In the genomic region with DNA sequence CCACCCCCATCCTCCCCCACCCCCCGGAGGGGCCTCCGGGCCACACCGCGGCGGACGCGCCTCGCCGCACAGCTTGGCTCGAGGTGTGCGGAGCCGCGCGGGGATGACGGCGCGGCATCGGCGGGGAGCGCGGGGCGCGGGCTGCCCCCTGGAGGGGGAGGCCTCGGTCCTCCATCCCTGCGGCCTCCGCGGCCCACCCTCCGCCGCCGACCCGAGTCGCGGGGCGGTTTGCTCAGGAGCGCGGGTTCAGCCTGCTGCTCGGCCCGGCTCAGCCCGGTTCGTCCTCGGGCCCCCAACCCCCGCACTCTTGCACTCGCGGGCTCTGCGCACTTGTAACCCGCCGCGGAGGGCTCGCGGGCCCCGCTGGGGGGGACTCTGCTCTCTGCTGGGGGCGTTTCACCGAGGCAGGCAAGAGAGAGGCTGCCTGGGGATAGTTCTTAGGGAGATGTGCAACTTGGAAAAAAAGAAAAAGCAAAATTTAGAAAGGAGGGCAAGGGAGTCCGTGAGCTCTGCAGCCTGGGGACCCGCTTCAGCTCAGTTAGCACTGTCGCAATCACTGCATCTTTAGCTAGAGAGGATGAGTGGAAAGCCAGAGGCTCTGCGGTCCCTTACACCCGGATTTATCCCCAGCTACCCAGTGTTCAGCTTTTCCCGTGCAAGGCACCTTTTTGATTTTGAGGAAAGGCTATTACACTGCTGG, we compare ENCODE assay signal across 8 mouse cellular contexts. TPM values are rescaled to one million over a fixed set of nuclear protein-coding genes. Genes with fewer than 3 reads are reported as not detected.
A peak's percentile ranks its signal among the peaks of the same experiment; 100 is the strongest.
DNase-seq lines count a peak whose midpoint lies in the region; ATAC-seq lines count a peak whose summit lies in the region.

No protein-coding gene starts in this region.

- no peak overlapping the region for H3K27ac ChIP-seq in kidney, embryonic 16.5 days (ENCODE audit: low read length)
- H3K27ac ChIP-seq in forebrain, embryonic 11.5 days (ENCODE audit: low read depth, low read length), result no peak overlapping the region
- H3K27ac ChIP-seq in limb, embryonic 11.5 days (replicated peaks; ENCODE audit: low read depth, low read length), result no peak overlapping the region

- peak overlapping the region; percentile 54 for H3K4me3 ChIP-seq in kidney, embryonic 16.5 days (ENCODE audit: low read length)
- peak overlapping the region; percentile 52 for H3K4me3 ChIP-seq in forebrain, embryonic 11.5 days (ENCODE audit: low read depth, low read length)
- peak overlapping the region; percentile 43 for H3K4me3 ChIP-seq in limb, embryonic 11.5 days (ENCODE audit: low read depth, low read length)

- peaks cover 17% of the 10 kb centered on the region for H3K9me3 ChIP-seq in kidney, embryonic 16.5 days (ENCODE audit: low read length)
- peaks cover 2% of the 10 kb centered on the region; the same call in 1 of the 2 replicates for H3K9me3 ChIP-seq in forebrain, embryonic 11.5 days (ENCODE audit: control insufficient read depth, low read length)
- no peaks in the 10 kb centered on the region; the same call in 1 of the 2 replicates for H3K9me3 ChIP-seq in limb, embryonic 11.5 days (ENCODE audit: control insufficient read depth, low read length)

- H3K4me1 ChIP-seq in kidney, embryonic 16.5 days (ENCODE audit: insufficient read depth, low read length), result peaks cover 19% of the 10 kb centered on the region
- H3K4me1 ChIP-seq in forebrain, embryonic 11.5 days (replicated peaks; ENCODE audit: control insufficient read depth, insufficient read depth, low read length), result peaks cover 14% of the 10 kb centered on the region
- peaks cover 7% of the 10 kb centered on the region for H3K4me1 ChIP-seq in limb, embryonic 11.5 days (ENCODE audit: control insufficient read depth, insufficient read depth, low read length)

- peaks cover 53% of the 10 kb centered on the region for H3K27me3 ChIP-seq in kidney, embryonic 16.5 days (ENCODE audit: insufficient read depth, low read length)
- peaks cover 46% of the 10 kb centered on the region for H3K27me3 ChIP-seq in forebrain, embryonic 11.5 days (ENCODE audit: control insufficient read depth, insufficient read depth, low read length)
- peaks cover 40% of the 10 kb centered on the region for H3K27me3 ChIP-seq in limb, embryonic 11.5 days (ENCODE audit: control insufficient read depth, insufficient read depth, low read length)

- no peak for DNase-seq in kidney, adult 8-10 months
- DNase-seq in adrenal gland, postnatal 36 days, result peak; percentile 37 to 54
- DNase-seq in forebrain, embryonic 11.5 days (ENCODE audit: low spot score), result peak; percentile 67
- peak; percentile 57 for DNase-seq in limb, embryonic 11.5 days (ENCODE audit: low spot score)
- peak; percentile 30 for DNase-seq in right cerebral cortex, postnatal 14 days
- DNase-seq in layer of hippocampus, postnatal 14 days (ENCODE audit: low spot score in 2 of 2), result no peak
- DNase-seq in lung, postnatal 25 days (ENCODE audit: low spot score), result no peak

- WGBS in kidney, embryonic 16.5 days, result under 1% methylated on average over 23 of the region's 59 CpGs
- under 1% methylated on average over 52 of the region's 59 CpGs for WGBS in forebrain, embryonic 11.5 days
- 1% methylated on average over 51 of the region's 59 CpGs for WGBS in limb, embryonic 11.5 days

- ATAC-seq in kidney, embryonic 16.5 days (ENCODE audit: low FRiP score, low TSS enrichment), result peak; percentile 44; the same call in 1 of the 2 replicates
- peak; percentile 43 for ATAC-seq in forebrain, embryonic 11.5 days (replicated peaks; ENCODE audit: low FRiP score)
- ATAC-seq in limb, embryonic 11.5 days (ENCODE audit: insufficient number of reproducible peaks, low FRiP score, low TSS enrichment, low read depth), result peak; percentile 47; the same call in 1 of the 2 replicates

- H3K4me2 ChIP-seq in kidney, embryonic 16.5 days (replicated peaks; ENCODE audit: low read depth, low read length), result peak overlapping the region; percentile 84
- H3K4me2 ChIP-seq in forebrain, embryonic 11.5 days (ENCODE audit: low read depth, low read length, severe bottlenecking), result peak overlapping the region; percentile 84
- peak overlapping the region; percentile 71 for H3K4me2 ChIP-seq in limb, embryonic 11.5 days (ENCODE audit: low read depth, severe bottlenecking)

- H3K36me3 ChIP-seq in kidney, embryonic 16.5 days (ENCODE audit: insufficient read depth, low read length), result no peaks in the 10 kb centered on the region
- no peaks in the 10 kb centered on the region for H3K36me3 ChIP-seq in forebrain, embryonic 11.5 days (ENCODE audit: control insufficient read depth, insufficient read depth, low read length)
- no peaks in the 10 kb centered on the region for H3K36me3 ChIP-seq in limb, embryonic 11.5 days (ENCODE audit: control insufficient read depth, insufficient read depth, low read length)

- peak overlapping the region; percentile 39 for H3K9ac ChIP-seq in kidney, embryonic 16.5 days (replicated peaks; ENCODE audit: low read length)
- peak overlapping the region; percentile 39 for H3K9ac ChIP-seq in forebrain, embryonic 11.5 days (ENCODE audit: low read length)
- H3K9ac ChIP-seq in limb, embryonic 11.5 days (ENCODE audit: low read length), result peak overlapping the region; percentile 30; the same call in 1 of the 2 replicates

RNA-seq across cellular contexts. Expression of gene Trank1, which starts 1.1 kb away (rescaled TPM):
- polyA plus RNA-seq in kidney, embryonic 16.5 days (2015; fragmentation: Nextera tagmentation; extraction: Ambion mirVana), result 0.37 and 0.66 TPM in 2 replicates
- total RNA-seq in adrenal gland, postnatal 36 days (2021), result 100 to 1,000 TPM in 1 of 2 experiments, 10 to 100 TPM in 1; 47.0 to 175 TPM
- 0.92 and 1.0 TPM in 2 replicates for polyA plus RNA-seq in forebrain, embryonic 11.5 days (2014; fragmentation: Nextera tagmentation; extraction: Ambion mirVana)
- polyA plus RNA-seq in limb, embryonic 11.5 days (2014; fragmentation: Nextera tagmentation; extraction: Ambion mirVana), result 0.08 TPM in 1 of 2 replicates, not detected in the other
- 100 to 1,000 TPM; 112 to 139 TPM for total RNA-seq in layer of hippocampus, postnatal 14 days (2021)

RNA-seq across cellular contexts. Expression of gene Epm2aip1, which starts 40.9 kb away (rescaled TPM):
- polyA plus RNA-seq in kidney, embryonic 16.5 days (2015; fragmentation: Nextera tagmentation; extraction: Ambion mirVana), result 26.5 and 29.1 TPM in 2 replicates
- total RNA-seq in adrenal gland, postnatal 36 days (2021), result 10 to 100 TPM; 43.5 to 48.6 TPM
- 44.5 and 45.6 TPM in 2 replicates for polyA plus RNA-seq in forebrain, embryonic 11.5 days (2014; fragmentation: Nextera tagmentation; extraction: Ambion mirVana)
- 46.2 and 48.8 TPM in 2 replicates for polyA plus RNA-seq in limb, embryonic 11.5 days (2014; fragmentation: Nextera tagmentation; extraction: Ambion mirVana)
- total RNA-seq in layer of hippocampus, postnatal 14 days (2021), result 10 to 100 TPM; 78.4 to 80.7 TPM

RNA-seq across cellular contexts. Expression of gene Mlh1, which starts 41.0 kb away (rescaled TPM):
- 43.8 and 46.0 TPM in 2 replicates for polyA plus RNA-seq in kidney, embryonic 16.5 days (2015; fragmentation: Nextera tagmentation; extraction: Ambion mirVana)
- 10 to 100 TPM; 14.0 to 15.3 TPM for total RNA-seq in adrenal gland, postnatal 36 days (2021)
- polyA plus RNA-seq in forebrain, embryonic 11.5 days (2014; fragmentation: Nextera tagmentation; extraction: Ambion mirVana), result 54.7 and 57.9 TPM in 2 replicates
- polyA plus RNA-seq in limb, embryonic 11.5 days (2014; fragmentation: Nextera tagmentation; extraction: Ambion mirVana), result 52.1 and 53.3 TPM in 2 replicates
- 10 to 100 TPM; 19.3 to 21.9 TPM for total RNA-seq in layer of hippocampus, postnatal 14 days (2021)

Comparison
In these comparisons a context has a peak if more than half of its experiments do, and no peak if none do; other contexts are left out.
1. DNase-seq: peak in adrenal gland, postnatal 36 days (2 of 2), forebrain, embryonic 11.5 days (single experiment), limb, embryonic 11.5 days (single experiment) and right cerebral cortex, postnatal 14 days (single experiment); none in kidney, adult 8-10 months (0 of 2), layer of hippocampus, postnatal 14 days (0 of 2) and lung, postnatal 25 days (single experiment).
2. Peak in every context shown above with its lines, with median percentiles within 50 percentile points of each other: ATAC-seq, H3K4me2 ChIP-seq, H3K4me3 ChIP-seq and H3K9ac ChIP-seq.